Mouse (Mus musculus) cerebellum, adult 2 months (tissue): ENCODE measurements around the gene Trmt2a.

Experiments
- CTCF ChIP-seq: fragments of 200-500 bp; IDR thresholded peaks from 2 replicates; pipeline ENCODE4 v1.5.1; 2011; ENCODE audit warnings: low read depth, mild to moderate bottlenecking, control low read depth, low read length, moderate library complexity, borderline replicate concordance; ENCODE audit not compliant: insufficient read depth
- POLR2A ChIP-seq: fragments of 200-500 bp; IDR thresholded peaks from 2 replicates; pipeline ENCODE4 v1.6.1; 2011; ENCODE audit warnings: low read length, control low read depth, borderline replicate concordance; ENCODE audit not compliant: insufficient read depth

DNA sequence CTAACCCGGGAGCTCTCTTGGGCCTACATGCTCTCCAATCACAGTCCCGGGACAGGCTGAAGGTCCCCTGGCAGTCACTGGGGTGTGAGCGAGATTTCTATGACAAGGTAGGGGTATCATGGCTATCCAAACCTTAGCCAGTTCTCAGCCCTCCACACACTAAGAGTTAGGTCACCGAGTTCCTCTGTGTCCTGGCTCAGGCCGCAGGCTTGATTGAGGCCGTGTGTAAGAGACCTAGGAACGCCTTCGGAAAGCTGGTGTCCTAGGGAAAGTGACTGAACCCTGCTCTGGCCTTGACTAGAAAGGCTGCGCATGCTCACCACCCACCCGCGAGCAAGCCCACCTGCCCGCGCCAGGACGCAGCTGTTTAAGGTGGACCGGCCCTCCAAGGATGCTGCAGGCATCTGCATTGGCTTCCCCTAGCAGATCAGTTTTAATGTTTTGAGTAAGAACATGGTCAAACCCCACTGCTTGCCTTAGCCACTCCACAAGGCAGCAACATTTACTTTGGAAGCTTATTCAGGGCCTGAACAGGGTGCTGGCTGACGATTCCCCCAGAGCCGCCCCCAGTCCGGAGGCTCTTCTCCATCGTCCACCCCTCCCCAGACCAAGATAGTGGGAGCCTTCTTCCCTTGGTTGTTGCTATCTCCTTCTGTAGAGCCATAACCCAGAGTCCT lies 13.0 kb upstream of the Trmt2a start:
- TF ChIP-seq POLR2A (no peak; the same call in 1 of the 2 replicates), CTCF (no peak)
